Mouse (Mus musculus) liver, embryonic 14.5 days (tissue): ENCODE measurements around the gene Ankfy1. TPM values are rescaled to one million over a fixed set of nuclear protein-coding genes. Genes with fewer than 3 reads are reported as not detected.

Source experiments
- ATAC-seq: fragments of 200-750 bp; cut with Nextera tagmentation; 2 replicates; pipeline ENCODE4 v1.8.0; 2017; ENCODE audit warnings: moderate number of reproducible peaks, mild to moderate bottlenecking, moderate library complexity; ENCODE audit not compliant: insufficient read depth
- DNase-seq, 3 experiments: peaks; one replicate each; pipeline ENCODE4 v3.0.0-alpha.2; 2012 to 2013; ENCODE audit warnings: low read depth in 3 of 3, low spot score in 3 of 3
- H3K27ac ChIP-seq: fragments of 300-500 bp; sonication (generic); 2 replicates; pipeline ENCODE4 v1.5.1; 2014; ENCODE audit warnings: moderate library complexity, mild to moderate bottlenecking, control low read depth, inconsistent platforms
- H3K27me3 ChIP-seq: fragments of 300-500 bp; sonication (generic); 2 replicates; pipeline ENCODE4 v1.6.1; 2014; ENCODE audit warnings: mild to moderate bottlenecking, low read length, moderate library complexity; ENCODE audit not compliant: control insufficient read depth, insufficient read depth
- H3K36me3 ChIP-seq: fragments of 300-500 bp; sonication (generic); replicated peaks from 2 replicates; pipeline ENCODE4 v1.6.1; 2014; ENCODE audit warnings: low read depth; ENCODE audit not compliant: control insufficient read depth, insufficient read depth
- H3K4me1 ChIP-seq, 2 experiments: fragments of 200-500 bp in 1 of 2; fragments of 300-500 bp in 1 of 2; sonication (generic) in 1 of 2; replicated peaks; 2 replicates each; pipeline ENCODE4 v1.6.1; 2012 to 2014; ENCODE audit warnings: antibody characterized with exemption in 1 of 2, inconsistent platforms in 1 of 2, low read length in 1 of 2; ENCODE audit not compliant: control insufficient read depth in 2 of 2, insufficient read depth in 2 of 2
- H3K4me2 ChIP-seq: fragments of 300-500 bp; sonication (generic); 2 replicates; pipeline ENCODE4 v1.6.1; 2014; ENCODE audit warnings: low read depth, mild to moderate bottlenecking, control low read depth, moderate library complexity
- H3K4me3 ChIP-seq, 2 experiments: fragments of 200-500 bp in 1 of 2; fragments of 300-500 bp in 1 of 2; sonication (generic) in 1 of 2; 2 replicates each; pipeline ENCODE4 v1.5.1; 2012 to 2014; ENCODE audit warnings: low read depth in 2 of 2, low read length in 2 of 2, mild to moderate bottlenecking in 2 of 2, control low read depth in 1 of 2, inconsistent platforms in 1 of 2, moderate library complexity in 1 of 2; ENCODE audit not compliant: insufficient read depth in 1 of 2
- H3K9ac ChIP-seq: fragments of 300-500 bp; sonication (generic); replicated peaks from 2 replicates; pipeline ENCODE4 v1.6.1; 2014; ENCODE audit warnings: mild to moderate bottlenecking, control low read depth, moderate library complexity
- H3K9me3 ChIP-seq: fragments of 300-500 bp; sonication (generic); 2 replicates; pipeline ENCODE4 v1.6.1; 2016; ENCODE audit warnings: low read length, mixed read lengths; ENCODE audit not compliant: control insufficient read depth
- CTCF ChIP-seq: IDR thresholded peaks from 2 replicates; pipeline ENCODE4 v1.5.1; 2016; ENCODE audit warnings: antibody characterized with exemption, low read depth, control low read depth
- EP300 ChIP-seq: IDR thresholded peaks from 2 replicates; pipeline ENCODE4 v1.6.1; 2016; ENCODE audit warnings: antibody characterized with exemption, low read depth
- WGBS: fragments of 180-500 bp; shearing (Covaris S2); extraction: QIAGEN DNeasy Blood & Tissue Kit; methylation state at CpG from one replicate; pipeline ENCODE4 v1.1.7; 2014; ENCODE audit not compliant: insufficient replicate concordance; 5-methylcytosine and 5-hydroxymethylcytosine counted together
- polyA plus RNA-seq, 2 experiments: library from polyadenylated mRNA; depleted of rRNA in 1 of 2; stranded (reverse) in 1 of 2; unstranded in 1 of 2; fragments of >200 nt; fragmentation: Nextera tagmentation in 1 of 2; extraction: Ambion mirVana in 1 of 2; gene quantifications; 2 replicates each; pipeline versions ENCODE4 v1.2.1 to v1.2.3; 2012 to 2014

Gene Ankfy1
- polyA plus RNA-seq, 2 experiments, result 10.5 to 11.9 TPM

DNA sequence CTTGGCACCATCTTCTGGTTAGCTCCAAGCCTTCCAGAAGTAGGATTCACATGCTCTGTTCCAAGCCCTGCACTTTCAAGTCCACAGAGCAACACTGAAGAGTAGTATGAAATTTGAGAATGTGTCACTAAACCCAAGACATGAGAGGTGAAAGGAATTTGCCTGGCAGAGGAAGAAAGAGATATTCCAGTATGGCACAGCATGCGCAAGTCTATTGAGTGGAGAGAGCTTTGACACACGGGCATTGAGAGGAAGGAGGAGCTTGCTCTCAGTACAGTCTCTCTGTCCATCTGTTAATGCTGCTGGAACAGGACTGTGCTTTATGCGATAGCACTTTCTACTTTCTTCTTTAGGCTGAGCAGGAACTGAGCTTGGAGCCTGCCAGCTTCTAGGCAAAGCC lies 113.2 kb downstream of the Ankfy1 start:
- Histone ChIP-seq H3K4me1 (peaks cover 2 to 6% of the 10 kb centered on the region in 2 experiments; a peak in 3 of 4 replicates), H3K9ac (no peak overlapping the region), H3K9me3 (no peaks in the 10 kb centered on the region), H3K4me2 (no peak overlapping the region), H3K36me3 (no peaks in the 10 kb centered on the region), H3K27ac (no peak overlapping the region), H3K4me3 (no peak overlapping the region), H3K27me3 (no peaks in the 10 kb centered on the region)
- TF ChIP-seq EP300 (no peak), CTCF (no peak)
- ATAC-seq, result no peak
- 84% methylated on average over 3 of the region's 3 CpGs for WGBS
- no peak for DNase-seq

- Histone ChIP-seq H3K27ac (no peak overlapping the region), H3K9ac (no peak overlapping the region), H3K4me2 (no peak overlapping the region), H3K4me3 (no peak overlapping the region), H3K36me3 (no peaks in the 10 kb centered on the region), H3K4me1 (peaks cover 2 to 3% of the 10 kb centered on the region in 2 experiments; a peak in 2 of 4 replicates), H3K9me3 (no peaks in the 10 kb centered on the region), H3K27me3 (no peaks in the 10 kb centered on the region)
- DNase-seq, result no peak
- TF ChIP-seq CTCF (no peak), EP300 (no peak)
- no peak for ATAC-seq
Observed at GRCm38 (mm10) chr11:72804586-72804985, 114.8 kb downstream of the Ankfy1 start.

GRCm38 (mm10) chr11:72805232-72805631 lies 115.4 kb downstream of the Ankfy1 start:
- Histone ChIP-seq H3K4me1 (peaks cover 2 to 3% of the 10 kb centered on the region in 2 experiments; a peak in 2 of 4 replicates), H3K27me3 (no peaks in the 10 kb centered on the region), H3K36me3 (no peaks in the 10 kb centered on the region), H3K4me2 (no peak overlapping the region), H3K9ac (no peak overlapping the region), H3K4me3 (no peak overlapping the region), H3K9me3 (no peaks in the 10 kb centered on the region), H3K27ac (no peak overlapping the region)
- DNase-seq (no peak), ATAC-seq (no peak)
- no peak for TF ChIP-seq EP300
- no peak for TF ChIP-seq CTCF
- WGBS, result 54% methylated on average over 3 of the region's 3 CpGs

- Histone ChIP-seq H3K9ac (no peak overlapping the region), H3K9me3 (no peaks in the 10 kb centered on the region), H3K27me3 (no peaks in the 10 kb centered on the region), H3K4me2 (no peak overlapping the region), H3K4me1 (no peaks in the 10 kb centered on the region), H3K27ac (no peak overlapping the region), H3K4me3 (no peak overlapping the region), H3K36me3 (no peaks in the 10 kb centered on the region)
- WGBS, result 71% methylated on average over 2 of the region's 2 CpGs
- DNase-seq (no peak), ATAC-seq (no peak)
- no peak for TF ChIP-seq CTCF
- TF ChIP-seq EP300, result no peak
Observed at GRCm38 (mm10) chr11:72806556-72806955, 116.8 kb downstream of the Ankfy1 start.

DNA sequence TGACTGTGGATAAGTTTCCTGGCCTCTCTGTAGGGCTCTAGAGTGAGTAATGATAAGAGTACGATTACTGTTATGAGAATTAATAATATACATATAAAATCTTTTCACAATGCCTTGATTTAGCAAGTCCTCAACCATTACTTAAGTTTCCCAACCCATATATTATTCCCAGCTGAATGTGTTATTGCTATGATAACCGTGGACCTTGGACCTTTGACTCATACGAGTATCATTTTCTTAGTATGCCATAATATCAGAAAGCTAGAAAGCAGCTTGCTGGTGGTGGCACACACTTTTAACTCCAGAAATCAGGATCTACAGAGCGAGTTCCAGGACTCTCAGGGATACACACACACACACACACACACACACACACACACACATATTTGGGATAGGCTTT lies 118.2 kb downstream of the Ankfy1 start:
- Histone ChIP-seq H3K4me2 (no peak overlapping the region), H3K27me3 (no peaks in the 10 kb centered on the region), H3K36me3 (no peaks in the 10 kb centered on the region), H3K27ac (no peak overlapping the region), H3K9me3 (no peaks in the 10 kb centered on the region), H3K4me1 (no peaks in the 10 kb centered on the region), H3K4me3 (no peak overlapping the region), H3K9ac (no peak overlapping the region)
- no peak for TF ChIP-seq CTCF
- TF ChIP-seq EP300, result no peak
- no peak for ATAC-seq
- WGBS, result 61% methylated on average over 4 of the region's 4 CpGs
- no peak for DNase-seq

DNA sequence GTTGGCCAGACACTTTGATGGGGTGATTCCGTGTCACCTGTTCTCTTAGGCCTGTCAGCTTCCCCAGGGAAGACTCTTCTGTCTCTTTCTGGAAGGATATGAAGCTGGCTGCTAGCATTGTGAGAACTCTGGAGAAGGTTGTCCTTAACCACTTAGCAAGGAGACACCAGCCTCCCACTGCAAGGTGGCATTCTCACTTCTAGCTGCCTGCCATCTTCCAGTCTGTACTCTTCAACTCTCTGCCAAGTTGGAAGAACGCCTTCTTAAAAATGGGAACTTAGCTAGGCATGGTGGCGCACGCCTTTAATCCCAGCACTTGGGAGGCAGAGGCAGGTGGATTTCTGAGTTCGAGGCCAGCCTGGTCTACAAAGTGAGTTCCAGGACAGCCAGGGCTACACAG lies 123.9 kb downstream of the Ankfy1 start:
- H3K27ac ChIP-seq, result no peak overlapping the region
- no peak for ATAC-seq
- H3K4me2 ChIP-seq, result no peak overlapping the region
- no peak for DNase-seq
- no peak overlapping the region for H3K4me3 ChIP-seq
- H3K9me3 ChIP-seq, result no peaks in the 10 kb centered on the region
- TF ChIP-seq CTCF, result no peak
- no peak for TF ChIP-seq EP300
- 83% methylated on average over 5 of the region's 5 CpGs for WGBS
- H3K36me3 ChIP-seq, result no peaks in the 10 kb centered on the region
- no peaks in the 10 kb centered on the region for H3K4me1 ChIP-seq
- H3K27me3 ChIP-seq, result no peaks in the 10 kb centered on the region
- no peak overlapping the region for H3K9ac ChIP-seq
